Mouse (Mus musculus) C3H10T1/2 (cell line): Measurements from ENCODE around the gene Ripor2. TPM values are rescaled to one million over a fixed set of nuclear protein-coding genes. Genes with fewer than 3 reads are reported as not detected.

ENCODE experiments used
- polyA plus RNA-seq, 2 experiments: library from polyadenylated mRNA; unstranded; fragments of >200 nt; fragmentation: generic; extraction: Trizol; gene quantifications; one replicate each; pipeline ENCODE4 v1.2.1; 2012; ENCODE audit warnings: missing spikeins in 2 of 2

The Ripor2 gene
- polyA plus RNA-seq = under 1 TPM; 0.13 to 0.32 TPM

DNA sequence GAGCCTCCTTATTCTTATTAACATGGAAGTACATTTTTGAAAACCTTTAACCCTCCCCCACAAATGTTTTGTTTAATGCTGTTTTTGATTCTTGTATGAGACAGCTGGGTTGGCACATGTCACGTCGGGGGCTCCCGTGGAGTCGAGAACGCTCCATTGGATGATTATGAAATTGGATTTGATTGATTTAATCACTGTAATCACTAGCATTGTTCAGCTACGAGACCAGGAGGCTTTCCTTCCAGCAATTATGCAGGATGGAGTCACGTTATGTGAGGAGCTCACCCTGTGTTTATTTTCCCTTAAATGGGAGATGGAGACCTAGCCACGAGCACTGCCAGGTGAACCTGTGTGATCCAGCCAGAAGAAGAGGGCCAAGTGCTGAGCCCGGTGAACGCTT lies at the start of gene Ripor2:
Ripor2 (plus strand) TSS at position 357 of the 400 bp plus-strand sequence.

DNA sequence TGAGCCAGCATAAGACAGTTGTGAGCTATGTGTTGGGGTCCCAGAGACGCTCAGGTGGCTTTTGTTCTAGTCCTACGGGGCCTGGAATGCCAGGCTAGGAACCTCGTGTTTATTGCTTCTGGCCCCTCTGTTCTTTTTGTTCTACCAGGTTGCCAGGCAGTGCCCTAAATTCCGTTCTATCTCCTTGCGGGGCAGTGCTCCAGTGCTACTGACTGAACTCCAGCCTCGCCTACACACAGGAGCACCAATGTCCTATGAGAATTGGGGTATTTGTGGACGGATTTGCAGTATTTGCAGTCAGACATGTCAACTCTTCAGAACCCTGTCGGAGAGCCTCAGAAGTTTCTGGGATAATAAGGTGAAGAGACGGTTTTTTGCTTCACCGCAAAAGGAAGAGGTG lies 159.0 kb downstream of the Ripor2 start, which contains the start of gene Armh2:
Armh2 (plus strand) TSS at position 205 of the 400 bp plus-strand sequence.

DNA sequence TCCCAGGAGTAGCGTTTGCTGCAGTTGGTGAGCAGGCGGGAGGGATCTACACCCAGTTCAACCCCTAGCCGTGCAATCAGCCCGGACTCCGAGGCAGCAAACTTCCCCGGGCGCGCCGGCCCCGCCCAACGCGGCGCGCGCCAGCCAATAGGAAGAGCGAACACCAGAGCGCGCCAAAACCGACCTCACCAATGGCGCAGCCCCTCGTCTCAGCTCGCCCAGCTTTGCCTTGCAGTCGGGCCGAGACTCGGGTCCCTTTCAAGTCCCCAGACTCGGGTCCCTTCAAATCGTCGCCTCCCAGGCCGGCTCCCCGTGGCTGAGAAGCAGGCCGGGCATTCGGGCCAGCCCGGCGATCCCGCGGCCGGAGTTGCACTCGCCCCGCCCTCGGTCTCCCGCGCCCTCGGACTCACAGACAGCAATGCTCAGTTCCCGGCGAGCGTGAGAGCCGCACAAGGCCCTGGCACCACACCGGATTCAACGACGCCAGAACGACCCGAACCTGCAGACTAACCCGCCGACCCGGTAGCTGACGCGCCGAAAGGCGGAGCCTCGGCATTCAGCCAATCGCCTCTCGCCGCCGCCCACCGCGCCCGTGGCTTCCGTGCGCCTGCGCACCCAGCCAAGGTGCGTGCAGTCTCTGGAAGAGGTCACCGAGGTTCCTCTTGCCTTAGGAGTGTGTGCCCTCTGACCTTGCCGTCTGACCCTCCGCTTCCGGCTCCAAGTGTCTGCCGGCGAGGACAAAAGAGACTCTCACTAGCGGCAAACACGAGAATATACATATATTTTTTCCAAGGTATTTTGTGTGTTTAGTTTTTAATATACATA lies 179.6 kb downstream of the Ripor2 start, which contains the start of gene Gmnn:
Gmnn (minus strand) TSS at position 521 of the 825 bp plus-strand sequence.

Other genes with a start within 250 kb of the Ripor2 start
- not detected for gene Armh2, start 159.0 kb downstream of the Ripor2 start, polyA plus RNA-seq
- 10 to 100 TPM; 11.6 to 17.1 TPM for gene Gmnn, start 179.7 kb downstream of the Ripor2 start, polyA plus RNA-seq
- gene BC005537, start 219.5 kb downstream of the Ripor2 start, polyA plus RNA-seq = 10 to 100 TPM in 1 of 2 experiments, 1 to 10 TPM in 1; 5.9 to 46.2 TPM
- 10 to 100 TPM; 15.9 to 78.4 TPM for gene Acot13, start 249.4 kb downstream of the Ripor2 start, polyA plus RNA-seq
- 1 to 10 TPM; 1.1 to 6.0 TPM for gene Tdp2, start 249.5 kb downstream of the Ripor2 start, polyA plus RNA-seq